Mouse (Mus musculus): ENCODE measurements around the gene Hspa1b.
"Not testable (repeated sequence)": the region's sequence is repeated elsewhere in the genome, so short reads cannot be mapped to it uniquely, and the experiment has no call there.

Hspa1b gene

DNA sequence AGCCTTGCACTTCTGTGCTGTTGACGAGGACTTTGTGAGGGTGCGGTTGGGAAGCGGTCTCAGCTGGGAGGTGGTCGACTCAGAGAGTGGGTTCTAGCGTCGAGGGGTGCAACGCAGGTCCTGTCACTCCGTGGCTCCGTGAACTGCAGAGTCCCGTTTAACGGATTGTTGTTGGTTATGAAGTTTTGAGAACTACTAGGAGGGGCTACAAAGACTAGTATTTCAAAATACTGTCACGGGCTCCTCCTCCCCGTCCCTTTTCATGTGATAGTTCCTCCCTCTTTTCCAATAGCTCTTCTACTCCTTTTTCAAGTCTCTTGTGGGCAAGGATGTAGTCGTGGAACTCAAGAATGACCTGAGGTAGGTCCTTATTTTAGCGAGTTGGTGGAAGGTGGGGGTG is 23.3 kb upstream of the Hspa1b start:
- DNase-seq (ENCODE audit: extremely low read depth, low read depth), result no peak

- no peak for DNase-seq (ENCODE audit: extremely low read depth, low read depth)
These were observed 22.7 kb upstream of the Hspa1b start, which contains the start of gene Lsm2 for GRCm38 (mm10) chr17:34981690-34982180. Lsm2 (plus strand) TSS chr17:34981862.

GRCm38 (mm10) chr17:34980655-34981054 is 21.6 kb upstream of the Hspa1b start:
- DNase-seq (ENCODE audit: extremely low read depth, low read depth), result no peak

GRCm38 (mm10) chr17:34979631-34980030 is 20.6 kb upstream of the Hspa1b start:
- no peak for DNase-seq (ENCODE audit: extremely low read depth, low read depth)

DNA sequence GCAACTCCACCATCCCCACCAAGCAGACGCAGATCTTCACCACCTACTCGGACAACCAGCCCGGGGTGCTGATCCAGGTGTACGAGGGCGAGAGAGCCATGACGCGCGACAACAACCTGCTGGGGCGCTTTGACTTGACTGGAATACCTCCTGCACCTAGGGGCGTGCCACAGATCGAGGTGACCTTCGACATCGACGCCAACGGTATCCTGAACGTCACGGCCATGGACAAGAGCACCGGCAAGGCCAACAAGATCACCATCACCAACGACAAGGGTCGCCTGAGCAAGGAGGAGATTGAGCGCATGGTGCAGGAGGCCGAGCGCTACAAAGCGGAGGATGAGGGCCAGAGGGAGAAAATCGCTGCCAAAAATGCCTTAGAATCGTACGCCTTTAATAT is 19.2 kb upstream of the Hspa1b start:
- DNase-seq (ENCODE audit: extremely low read depth, low read depth), result no peak

GRCm38 (mm10) chr17:34977000-34977399 is 18.0 kb upstream of the Hspa1b start:
- DNase-seq (ENCODE audit: extremely low read depth, low read depth), result no peak

DNA sequence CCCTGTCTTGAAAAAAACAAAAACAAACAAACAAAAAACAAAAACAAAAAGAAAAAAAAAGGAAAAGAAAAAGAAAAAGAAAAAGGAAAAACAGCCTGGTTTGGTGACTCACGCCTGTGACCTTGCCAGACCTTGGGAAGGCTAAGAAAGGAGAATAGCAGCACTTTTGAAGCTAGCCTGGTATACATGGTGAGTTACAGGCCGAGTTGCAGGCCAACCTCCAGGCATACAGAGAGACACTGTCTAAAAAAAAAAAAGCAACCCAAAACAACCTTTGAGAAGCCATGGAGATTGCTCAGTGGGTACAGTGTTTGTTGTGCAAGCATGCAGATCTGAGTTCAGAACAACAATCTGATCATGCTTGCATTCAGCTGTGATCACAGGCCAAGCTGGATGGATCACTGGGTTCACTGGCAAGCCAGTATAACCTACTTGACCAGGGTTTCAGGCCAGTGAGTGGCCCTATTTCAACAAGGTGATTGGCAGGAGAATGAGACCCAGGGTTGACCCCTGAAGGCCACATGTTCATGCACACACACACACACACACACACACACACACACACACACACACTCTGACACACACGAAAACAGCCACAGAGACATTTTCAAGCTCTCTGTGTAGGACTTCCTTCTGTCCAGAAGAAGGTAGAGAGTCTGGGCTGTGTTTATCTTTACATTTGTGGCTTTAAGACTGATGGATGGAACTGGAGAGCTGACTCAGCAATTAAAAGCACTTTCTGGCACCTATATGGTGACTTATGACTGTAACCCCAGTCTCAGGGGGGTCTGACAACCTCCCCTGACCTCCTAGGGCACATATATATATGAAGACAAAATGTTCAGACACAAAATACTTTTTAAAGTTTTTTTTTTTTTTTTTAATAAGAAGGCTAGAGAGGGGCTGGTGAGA is 16.8 kb upstream of the Hspa1b start:
- no peak for DNase-seq (ENCODE audit: extremely low read depth, low read depth)

GRCm38 (mm10) chr17:34972069-34972749 is 13.2 kb upstream of the Hspa1b start, which contains the start of the genes Hspa1a and Hspa1l:
Hspa1a (minus strand) TSS chr17:34972156.
Hspa1l (plus strand) TSS chr17:34972703.
- not testable (repeated sequence) for DNase-seq (ENCODE audit: extremely low read depth, low read depth)

GRCm38 (mm10) chr17:34971694-34972068 is 12.6 kb upstream of the Hspa1b start:
- not testable (repeated sequence) for DNase-seq (ENCODE audit: extremely low read depth, low read depth)

DNA sequence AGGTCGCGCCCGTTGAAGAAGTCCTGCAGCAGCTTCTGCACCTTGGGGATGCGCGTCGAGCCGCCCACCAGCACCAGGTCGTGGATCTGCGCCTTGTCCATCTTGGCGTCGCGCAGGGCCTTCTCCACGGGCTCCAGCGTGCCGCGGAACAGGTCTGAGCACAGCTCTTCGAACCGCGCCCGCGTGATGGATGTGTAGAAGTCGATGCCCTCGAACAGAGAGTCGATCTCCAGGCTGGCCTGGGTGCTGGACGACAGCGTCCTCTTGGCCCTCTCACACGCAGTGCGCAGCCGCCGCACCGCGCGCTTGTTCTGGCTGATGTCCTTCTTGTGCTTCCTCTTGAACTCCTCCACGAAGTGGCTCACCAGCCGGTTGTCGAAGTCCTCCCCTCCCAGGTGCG is 11.8 kb upstream of the Hspa1b start:
- not testable (repeated sequence) for DNase-seq (ENCODE audit: extremely low read depth, low read depth)

DNA sequence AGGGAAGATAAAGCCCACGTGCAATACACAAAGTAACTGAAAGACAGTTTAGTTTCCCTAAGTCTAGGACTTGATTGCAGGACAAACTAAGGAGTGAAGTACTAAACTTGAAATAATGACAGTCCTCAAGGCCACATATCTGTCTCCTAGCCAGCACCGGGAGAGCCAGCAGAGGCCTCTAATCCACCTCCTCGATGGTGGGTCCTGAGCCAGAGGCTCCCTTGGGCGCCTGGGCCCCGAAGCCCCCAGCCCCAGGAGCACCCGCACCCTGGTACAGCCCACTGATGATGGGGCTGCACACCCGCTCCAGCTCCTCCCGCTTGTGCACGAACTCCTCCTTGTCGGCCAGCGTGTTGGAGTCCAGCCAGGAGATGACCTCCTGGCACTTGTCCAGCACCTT is 10.8 kb upstream of the Hspa1b start, which contains the start of gene Gm20481:
TSS of gene Gm20481 (plus strand) at position 91 of the 400 bp plus-strand sequence.
- not testable (repeated sequence) for DNase-seq (ENCODE audit: extremely low read depth, low read depth)

- DNase-seq (ENCODE audit: extremely low read depth, low read depth), result no peak
These were observed 6.6 kb upstream of the Hspa1b start for GRCm38 (mm10) chr17:34965627-34966026.

DNA sequence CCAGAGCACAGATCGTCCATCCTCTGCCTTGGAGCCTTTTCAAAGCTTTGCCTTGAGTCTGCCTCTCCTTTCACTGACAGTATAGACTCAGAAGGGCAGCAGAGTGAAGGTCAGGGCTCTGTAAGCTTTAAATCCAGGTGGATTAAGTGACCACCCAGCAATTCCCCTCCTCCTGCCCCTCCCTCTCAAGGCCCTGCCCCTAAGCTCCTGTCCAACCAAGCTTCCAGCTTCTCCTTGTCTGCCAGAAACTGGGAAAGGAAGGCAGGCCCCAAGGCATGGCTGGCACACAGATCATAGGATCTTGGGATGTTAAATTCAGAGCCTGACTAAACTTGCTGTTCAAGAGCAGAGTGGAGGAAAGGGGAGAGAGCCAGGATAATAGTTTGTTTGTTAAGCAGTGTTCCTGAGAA is 5.6 kb upstream of the Hspa1b start:
- no peak for DNase-seq (ENCODE audit: extremely low read depth, low read depth)

- DNase-seq (ENCODE audit: extremely low read depth, low read depth), result no peak
These were observed 3.8 kb upstream of the Hspa1b start for GRCm38 (mm10) chr17:34962841-34963240.

DNA sequence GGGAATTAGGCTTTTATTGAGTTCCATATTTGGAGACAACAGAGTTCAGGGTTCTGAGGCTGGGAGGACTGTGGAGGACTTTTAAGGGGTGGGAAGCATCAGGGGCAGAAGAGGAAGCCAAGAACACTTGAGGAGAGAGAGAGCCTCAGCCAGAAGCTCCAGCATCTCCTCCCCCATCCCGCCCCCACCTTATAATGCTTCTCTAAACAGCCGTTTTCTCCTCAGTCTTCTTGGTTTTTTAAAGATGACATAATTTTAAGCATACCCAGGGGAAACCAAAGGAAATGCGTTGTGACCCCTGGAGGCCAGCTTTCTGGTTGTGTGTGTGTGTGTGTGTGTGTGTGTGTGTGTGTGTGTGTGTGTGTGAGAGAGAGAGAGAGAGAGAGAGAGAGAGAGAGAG is 3.1 kb upstream of the Hspa1b start:
- DNase-seq (ENCODE audit: extremely low read depth, low read depth), result no peak

DNA sequence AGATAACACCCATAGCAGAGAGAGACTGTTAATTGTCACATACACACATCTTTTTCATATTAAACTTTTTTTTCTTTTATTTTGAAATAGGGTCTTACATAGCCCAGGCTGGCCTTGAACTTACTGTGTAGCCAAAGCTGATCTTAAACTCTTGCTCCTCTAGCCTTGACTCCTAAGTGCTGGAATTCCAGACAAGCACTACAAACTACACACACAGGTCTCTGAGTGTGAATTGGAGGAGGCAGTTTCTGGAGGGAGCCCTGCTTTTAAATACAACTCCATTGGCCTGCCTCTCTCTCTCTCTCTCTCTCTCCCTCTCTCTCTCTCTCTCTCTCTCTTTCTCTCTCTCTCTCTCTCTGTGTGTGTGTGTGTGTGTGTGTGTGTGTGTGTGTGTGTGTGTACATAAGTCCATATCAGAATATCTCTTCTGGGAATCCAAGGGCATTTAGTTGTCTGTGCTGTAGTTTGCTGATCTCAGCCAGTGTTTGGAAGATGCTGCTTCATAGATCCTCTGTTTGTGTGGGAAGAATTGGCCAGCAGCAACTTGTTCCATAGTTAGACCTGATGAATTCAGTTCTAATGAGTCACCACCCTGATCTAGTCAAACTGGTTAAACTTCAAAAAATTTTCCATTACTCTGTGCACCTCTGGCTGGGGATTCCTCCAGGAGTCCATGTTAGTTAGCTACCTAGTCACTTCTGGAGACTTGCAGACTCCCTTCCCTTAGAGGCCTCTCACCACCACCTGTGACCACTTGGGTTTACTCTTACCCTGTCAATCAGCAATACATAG is 1.9 kb upstream of the Hspa1b start:
- DNase-seq (ENCODE audit: extremely low read depth, low read depth), result no peak

GRCm38 (mm10) chr17:34959881-34960515 is 960 bp upstream of the Hspa1b start:
- no peak for DNase-seq (ENCODE audit: extremely low read depth, low read depth)

DNA sequence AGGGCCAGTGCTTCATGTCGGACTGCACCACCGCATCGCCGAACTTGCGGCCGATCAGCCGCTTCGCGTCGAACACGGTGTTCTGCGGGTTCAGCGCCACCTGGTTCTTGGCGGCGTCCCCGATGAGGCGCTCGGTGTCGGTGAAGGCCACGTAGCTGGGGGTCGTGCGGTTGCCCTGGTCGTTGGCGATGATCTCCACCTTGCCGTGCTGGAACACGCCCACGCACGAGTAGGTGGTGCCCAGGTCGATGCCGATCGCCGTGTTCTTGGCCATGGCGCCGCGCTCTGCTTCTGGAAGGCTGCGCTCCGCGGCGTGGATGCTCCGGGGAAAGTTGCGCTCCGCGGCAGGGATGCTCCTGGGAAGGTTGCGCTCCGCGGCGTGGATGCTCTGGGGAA is 306 bp downstream of the Hspa1b start:
- not testable (repeated sequence) for DNase-seq (ENCODE audit: extremely low read depth, low read depth)

GRCm38 (mm10) chr17:34957966-34958365 is 1.1 kb downstream of the Hspa1b start:
- not testable (repeated sequence) for DNase-seq (ENCODE audit: extremely low read depth, low read depth)

- not testable (repeated sequence) for DNase-seq (ENCODE audit: extremely low read depth, low read depth)
These were observed 1.7 kb downstream of the Hspa1b start for GRCm38 (mm10) chr17:34957291-34957690.

DNA sequence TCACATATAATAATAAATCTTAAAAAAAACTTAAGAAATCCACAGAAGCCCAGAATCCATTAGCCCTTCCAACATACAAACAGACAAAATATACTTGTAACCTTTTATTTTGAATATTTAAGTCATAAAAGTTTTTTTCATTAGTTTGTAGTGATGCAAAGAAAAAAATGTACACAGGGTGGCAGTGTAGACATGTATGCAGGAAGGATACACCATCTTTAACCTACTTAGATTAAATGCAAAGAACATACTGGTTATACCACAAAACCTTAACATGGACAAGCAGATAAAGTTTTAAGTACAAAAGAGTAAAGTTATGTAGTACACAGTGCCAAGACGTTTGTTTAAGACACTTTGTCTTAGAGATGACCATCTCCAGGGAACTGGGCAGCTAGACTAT is 2.7 kb downstream of the Hspa1b start:
- no peak for DNase-seq (ENCODE audit: extremely low read depth, low read depth)
